Mouse (Mus musculus) stomach, postnatal 0 days (tissue): ENCODE data around the gene Mecom. TPM values are rescaled to one million over a fixed set of nuclear protein-coding genes. Genes with fewer than 3 reads are reported as not detected.
A peak's percentile ranks its signal among the peaks of the same experiment; 100 is the strongest.

Experiments
- ATAC-seq: fragments of 200-750 bp; cut with Nextera tagmentation; 2 replicates; pipeline ENCODE4 v1.8.0; 2017; ENCODE audit not compliant: low FRiP score, low TSS enrichment
- DNase-seq: peaks from one replicate; pipeline ENCODE4 v3.0.0-alpha.2; 2016; ENCODE audit warnings: low spot score
- H3K27ac ChIP-seq: fragments of 300-500 bp; sonication (generic); replicated peaks from 2 replicates; pipeline ENCODE4 v1.5.1; 2014; ENCODE audit warnings: mild to moderate bottlenecking, control low read depth
- H3K27me3 ChIP-seq: fragments of 300-500 bp; sonication (generic); 2 replicates; pipeline ENCODE4 v1.6.1; 2014; ENCODE audit warnings: low read length; ENCODE audit not compliant: control insufficient read depth, insufficient read depth
- H3K36me3 ChIP-seq: fragments of 300-500 bp; sonication (generic); 2 replicates; pipeline ENCODE4 v1.6.1; 2014; ENCODE audit warnings: low read length, mixed read lengths; ENCODE audit not compliant: control insufficient read depth, insufficient read depth
- H3K4me1 ChIP-seq: fragments of 300-500 bp; sonication (generic); replicated peaks from 2 replicates; pipeline ENCODE4 v1.6.1; 2014; ENCODE audit warnings: antibody characterized with exemption; ENCODE audit not compliant: control insufficient read depth, insufficient read depth
- H3K4me2 ChIP-seq: fragments of 300-500 bp; sonication (generic); replicated peaks from 2 replicates; pipeline ENCODE4 v1.6.1; 2014; ENCODE audit warnings: low read depth, mild to moderate bottlenecking, control low read depth, moderate library complexity
- H3K4me3 ChIP-seq: fragments of 300-500 bp; sonication (generic); 2 replicates; pipeline ENCODE4 v1.5.1; 2014; ENCODE audit warnings: low read depth, low read length, control low read depth
- H3K9ac ChIP-seq: fragments of 300-500 bp; sonication (generic); 2 replicates; pipeline ENCODE4 v1.6.1; 2014; ENCODE audit warnings: mild to moderate bottlenecking, low read length, control low read depth, mixed read lengths
- H3K9me3 ChIP-seq: fragments of 300-500 bp; sonication (generic); 2 replicates; pipeline ENCODE4 v1.6.1; 2016; ENCODE audit warnings: low read length; ENCODE audit not compliant: control insufficient read depth
- CTCF ChIP-seq: IDR thresholded peaks from 2 replicates; pipeline ENCODE4 v1.5.1; 2016; ENCODE audit warnings: antibody characterized with exemption, low read depth, mild to moderate bottlenecking, moderate library complexity
- EP300 ChIP-seq: optimal IDR thresholded peaks from 2 replicates; pipeline ENCODE3; 2016; ENCODE audit warnings: antibody characterized with exemption
- WGBS: fragments of 180-500 bp; shearing (Covaris S2); extraction: QIAGEN DNeasy Blood & Tissue Kit; methylation state at CpG from one replicate; pipeline ENCODE4 v1.1.7; 2014; 5-methylcytosine and 5-hydroxymethylcytosine counted together
- polyA plus RNA-seq: library from polyadenylated mRNA; unstranded; fragments of >200 nt; fragmentation: Nextera tagmentation; extraction: Ambion mirVana; gene quantifications from 2 replicates; pipeline ENCODE4 v1.2.1, GENCODE M21; 2015

Gene Mecom
- polyA plus RNA-seq, 1 experiment from 2014 or later = 25.7 TPM

DNA sequence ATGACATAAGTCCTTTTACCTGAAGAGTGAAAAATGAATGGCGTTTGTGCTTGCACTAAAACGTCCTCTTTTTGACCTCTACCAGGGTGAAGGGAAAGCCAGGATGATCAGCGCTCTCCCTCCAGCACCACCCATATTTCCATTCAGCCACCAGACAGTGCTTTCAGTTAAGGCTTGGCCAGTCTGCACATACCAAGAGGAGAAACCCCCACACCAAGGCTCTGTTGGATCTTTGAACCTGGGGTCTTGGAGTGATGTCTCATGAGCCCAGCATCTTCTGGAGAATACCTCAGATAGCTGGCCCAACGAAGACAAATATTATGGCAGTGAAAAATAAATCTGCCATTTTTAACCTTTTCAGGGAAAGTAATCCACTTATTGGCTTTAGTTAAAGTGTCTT is 488.2 kb downstream of the Mecom start:
- H3K27me3 ChIP-seq = no peaks in the 10 kb centered on the region
- no peaks in the 10 kb centered on the region for H3K36me3 ChIP-seq
- ATAC-seq (no peak), DNase-seq (no peak)
- H3K9me3 ChIP-seq = no peaks in the 10 kb centered on the region
- 46% methylated on average over 4 of the region's 4 CpGs for WGBS
- H3K27ac ChIP-seq = no peak overlapping the region
- H3K4me3 ChIP-seq = no peak overlapping the region
- no peaks in the 10 kb centered on the region for H3K4me1 ChIP-seq
- no peak for TF ChIP-seq EP300
- TF ChIP-seq CTCF = no peak
- H3K4me2 ChIP-seq = no peak overlapping the region
- H3K9ac ChIP-seq = no peak overlapping the region

- 80% methylated on average over 6 of the region's 6 CpGs for WGBS
- H3K27me3 ChIP-seq = no peaks in the 10 kb centered on the region
Observed at GRCm38 (mm10) chr3:30051287-30051686, 496.5 kb downstream of the Mecom start.

GRCm38 (mm10) chr3:30050795-30051194 is 497.0 kb downstream of the Mecom start:
- DNase-seq = peak; percentile 22
- Histone ChIP-seq H3K36me3 (no peaks in the 10 kb centered on the region), H3K27ac (0 out of 2 replicates have a peak overlapping the region, but pooled peaks have one; percentile 0), H3K9ac (no peak overlapping the region), H3K4me3 (no peak overlapping the region), H3K4me2 (no peak overlapping the region; the same call in 1 of the 2 replicates), H3K27me3 (no peaks in the 10 kb centered on the region), H3K9me3 (no peaks in the 10 kb centered on the region), H3K4me1 (no peaks in the 10 kb centered on the region)
- ATAC-seq = peak; percentile 70
- WGBS = 57% methylated on average over 5 of the region's 5 CpGs
- no peak for TF ChIP-seq CTCF

More at GRCm38 (mm10) chr3:30051287-30051686, 496.5 kb downstream of the Mecom start:
- 0 out of 2 replicates have a peak overlapping the region, but pooled peaks have one; percentile 0 for H3K27ac ChIP-seq
- no peaks in the 10 kb centered on the region for H3K9me3 ChIP-seq
- ATAC-seq (peak; percentile 46; the same call in 1 of the 2 replicates), DNase-seq (no peak)
- no peak overlapping the region; the same call in 1 of the 2 replicates for H3K4me2 ChIP-seq
- TF ChIP-seq CTCF (no peak), EP300 (no peak)
- H3K4me3 ChIP-seq = no peak overlapping the region
- H3K36me3 ChIP-seq = no peaks in the 10 kb centered on the region
- H3K9ac ChIP-seq = no peak overlapping the region
- H3K4me1 ChIP-seq = no peaks in the 10 kb centered on the region

DNA sequence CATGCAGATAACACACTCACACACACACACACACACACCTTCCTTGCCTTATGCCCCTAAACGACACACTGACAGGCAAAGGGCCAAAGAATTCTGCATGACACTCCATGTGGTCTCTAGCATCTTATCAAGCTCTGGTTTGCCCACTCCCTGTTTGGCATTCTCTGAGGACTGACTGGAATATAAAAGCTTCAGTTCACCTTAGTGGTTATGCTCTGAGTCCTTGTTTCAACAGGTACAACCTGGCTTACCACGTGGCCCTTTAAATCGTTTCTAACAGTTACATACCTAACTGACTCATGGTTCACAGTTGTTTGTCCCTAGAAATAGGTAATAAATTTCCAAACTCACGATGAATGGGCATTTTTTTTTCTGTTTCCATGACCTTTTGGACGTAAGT is 499.0 kb downstream of the Mecom start:
- peak; percentile 63 for ATAC-seq

GRCm38 (mm10) chr3:30048157-30048556 is 499.7 kb downstream of the Mecom start:
- no peaks in the 10 kb centered on the region for H3K27me3 ChIP-seq
- H3K4me2 ChIP-seq = no peak overlapping the region; the same call in 1 of the 2 replicates
- ATAC-seq (peak; percentile 63; the same call in 1 of the 2 replicates), DNase-seq (no peak)
- TF ChIP-seq CTCF = no peak
- TF ChIP-seq EP300 = no peak
- WGBS = 53% methylated on average over 4 of the region's 4 CpGs
- H3K27ac ChIP-seq = peak overlapping the region; percentile 63
- H3K36me3 ChIP-seq = no peaks in the 10 kb centered on the region
- no peaks in the 10 kb centered on the region for H3K9me3 ChIP-seq
- no peak overlapping the region for H3K9ac ChIP-seq
- no peaks in the 10 kb centered on the region for H3K4me1 ChIP-seq
- no peak overlapping the region for H3K4me3 ChIP-seq

More for the DNA sequence above, 499.0 kb downstream of the Mecom start:
- Histone ChIP-seq H3K27me3 (no peaks in the 10 kb centered on the region), H3K9ac (no peak overlapping the region), H3K4me1 (no peaks in the 10 kb centered on the region), H3K9me3 (no peaks in the 10 kb centered on the region), H3K4me2 (no peak overlapping the region), H3K27ac (peak overlapping the region; percentile 63), H3K36me3 (no peaks in the 10 kb centered on the region), H3K4me3 (no peak overlapping the region)
- TF ChIP-seq CTCF = no peak
- no peak for TF ChIP-seq EP300
- peak; percentile 16 for DNase-seq
- WGBS = 39% methylated on average over 5 of the region's 5 CpGs

DNA sequence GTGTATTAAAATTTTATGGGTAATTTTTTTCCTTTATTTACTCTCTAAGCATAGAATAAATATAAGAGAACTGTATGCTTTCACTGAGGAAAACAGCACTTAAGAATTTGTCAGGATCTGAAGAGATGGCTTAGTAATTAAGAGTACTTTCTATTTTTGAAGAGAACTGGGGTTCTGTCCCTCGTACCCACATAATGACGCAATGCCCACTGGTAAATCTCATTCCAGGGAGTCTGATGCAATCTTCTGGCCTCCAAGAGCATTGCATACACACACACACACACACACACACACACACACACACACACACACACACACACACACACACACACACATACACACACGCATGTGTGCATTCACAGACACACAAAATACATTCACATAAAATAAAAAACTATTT is 504.3 kb downstream of the Mecom start:
- H3K9me3 ChIP-seq = no peaks in the 10 kb centered on the region
- no peaks in the 10 kb centered on the region for H3K27me3 ChIP-seq
- TF ChIP-seq EP300 (no peak), CTCF (no peak)
- ATAC-seq (no peak), DNase-seq (no peak)
- H3K4me3 ChIP-seq = no peak overlapping the region
- H3K4me2 ChIP-seq = no peak overlapping the region
- H3K4me1 ChIP-seq = no peaks in the 10 kb centered on the region
- H3K36me3 ChIP-seq = no peaks in the 10 kb centered on the region
- H3K9ac ChIP-seq = no peak overlapping the region
- WGBS = 84% methylated on average over 3 of the region's 3 CpGs
- H3K27ac ChIP-seq = no peak overlapping the region
